Mouse (Mus musculus): ENCODE data around the gene Chit1.

Chit1 gene

GRCm38 (mm10) chr1:134192024-134192423 is 81.0 kb downstream of the Chit1 start:
- DNase-seq, result no peak

GRCm38 (mm10) chr1:134193126-134193525 is 82.1 kb downstream of the Chit1 start, which contains the start of gene Mybph:
TSS of gene Mybph (plus strand) at chr1:134193448.
- DNase-seq, result peak; percentile 46

DNA sequence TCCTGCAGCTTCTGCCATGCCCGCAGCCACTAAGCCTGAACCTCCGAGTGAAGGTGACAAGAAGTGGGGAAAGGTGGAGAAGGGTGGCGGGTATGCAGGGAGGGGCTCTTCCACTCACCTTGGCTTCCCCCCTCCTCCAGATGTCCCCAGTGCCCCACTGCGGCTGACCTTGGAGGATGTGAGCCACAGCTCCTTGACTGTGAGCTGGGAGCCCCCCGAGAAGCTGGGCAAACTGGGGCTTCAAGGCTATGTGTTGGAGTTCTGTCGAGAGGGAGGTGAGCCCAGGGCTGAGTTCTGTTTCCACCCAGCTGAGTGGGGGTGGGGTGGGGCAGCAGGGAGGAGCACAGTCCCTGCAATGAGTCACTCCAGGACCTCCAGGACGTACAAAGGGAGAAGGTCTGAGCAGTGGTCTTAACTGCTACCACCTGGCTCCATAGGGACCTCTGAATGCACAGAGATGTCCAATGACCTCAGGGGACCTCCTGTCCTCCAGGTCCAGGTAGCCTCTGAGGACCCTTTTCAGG is 82.7 kb downstream of the Chit1 start:
- DNase-seq, result peak; percentile 50

GRCm38 (mm10) chr1:134194298-134195022 is 83.4 kb downstream of the Chit1 start:
- peak; percentile 45 for DNase-seq

- DNase-seq, result peak; percentile 15
Observed at GRCm38 (mm10) chr1:134195117-134195516, 84.1 kb downstream of the Chit1 start.

- no peak for DNase-seq
Observed at GRCm38 (mm10) chr1:134195571-134195970, 84.5 kb downstream of the Chit1 start.

- peak; percentile 89 for DNase-seq
Observed at GRCm38 (mm10) chr1:134195979-134196378, 84.9 kb downstream of the Chit1 start.

DNA sequence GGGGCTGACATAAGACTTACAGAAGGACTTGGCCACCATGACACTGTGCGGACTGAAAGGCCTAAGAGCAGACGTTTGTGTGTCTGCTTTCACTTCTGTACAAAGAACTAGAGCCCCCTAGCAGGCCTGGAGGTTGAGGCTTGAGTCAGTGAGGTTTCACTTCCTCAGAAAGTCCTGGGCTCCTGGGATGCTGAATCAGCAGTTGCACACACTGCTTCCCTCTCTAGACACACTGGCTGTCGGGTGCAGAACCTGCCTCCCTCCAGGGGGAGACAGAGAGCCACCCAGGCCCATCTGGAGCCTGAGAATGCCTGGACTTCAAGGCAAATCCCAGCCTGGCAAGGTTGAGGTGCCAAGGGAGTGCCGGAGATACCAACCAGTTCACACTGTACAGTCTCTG is 85.3 kb downstream of the Chit1 start:
- peak; percentile 81 for DNase-seq

DNA sequence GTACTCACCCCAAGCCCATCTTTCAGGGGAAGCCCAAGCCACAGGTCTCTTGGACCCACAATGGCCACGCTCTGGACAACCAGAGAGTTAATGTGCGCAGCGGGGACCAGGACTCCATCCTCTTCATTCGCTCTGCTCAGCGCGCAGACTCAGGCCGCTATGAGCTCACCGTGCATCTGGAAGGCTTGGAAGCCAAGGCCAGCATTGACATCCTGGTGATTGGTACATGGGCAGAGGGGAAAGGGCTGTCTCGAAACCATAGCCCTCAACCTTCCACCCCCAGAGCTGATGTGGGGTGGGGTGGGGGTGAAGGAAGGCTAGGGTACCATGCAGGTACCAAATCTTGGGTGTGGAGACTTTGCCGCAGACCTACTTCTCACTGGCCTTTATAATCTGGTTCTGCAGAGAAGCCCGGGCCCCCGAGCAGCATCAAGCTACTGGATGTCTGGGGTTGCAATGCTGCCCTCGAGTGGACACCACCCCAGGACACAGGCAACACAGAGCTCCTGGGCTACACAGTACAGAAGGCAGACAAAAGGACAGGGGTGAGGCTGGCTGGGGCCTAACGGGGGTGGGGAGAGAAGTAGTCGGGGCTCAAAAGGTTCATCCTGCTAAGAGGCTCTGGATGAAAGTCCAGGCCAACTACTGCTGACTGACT is 86.4 kb downstream of the Chit1 start:
- no peak for DNase-seq

GRCm38 (mm10) chr1:134198197-134198995 is 87.4 kb downstream of the Chit1 start:
- no peak for DNase-seq

GRCm38 (mm10) chr1:134200481-134200880 is 89.4 kb downstream of the Chit1 start:
- no peak for DNase-seq

Measured in cerebellum, adult 11-12 months (tissue).